Mouse (Mus musculus) cortical plate, adult 2 months (tissue): ENCODE measurements around the gene Dock8. TPM values are rescaled to one million over a fixed set of nuclear protein-coding genes. Genes with fewer than 3 reads are reported as not detected.

ENCODE experiments used
- H3K27ac ChIP-seq: fragments of 200-500 bp; 2 replicates; pipeline ENCODE4 v1.5.1; 2012; ENCODE audit warnings: low read length, control low read depth, inconsistent platforms; ENCODE audit not compliant: insufficient read depth
- H3K4me1 ChIP-seq: fragments of 200-500 bp; 2 replicates; pipeline ENCODE4 v1.6.1; 2011; ENCODE audit warnings: low read length; ENCODE audit not compliant: control insufficient read depth, insufficient read depth
- H3K4me3 ChIP-seq: fragments of 200-500 bp; 2 replicates; pipeline ENCODE4 v1.5.1; 2011; ENCODE audit warnings: mild to moderate bottlenecking, low read length, control low read depth; ENCODE audit not compliant: insufficient read depth
- CTCF ChIP-seq: fragments of 200-500 bp; IDR thresholded peaks from 2 replicates; pipeline ENCODE4 v1.5.1; 2011; ENCODE audit warnings: mild to moderate bottlenecking, control low read depth, low read length; ENCODE audit not compliant: insufficient read depth; ENCODE audit errors: extremely low read depth
- POLR2A ChIP-seq: fragments of 200-500 bp; IDR thresholded peaks from 2 replicates; pipeline ENCODE4 v1.6.1; 2011; ENCODE audit warnings: mild to moderate bottlenecking, low read length, control low read depth; ENCODE audit not compliant: insufficient read depth; ENCODE audit errors: extremely low read depth
- polyA plus RNA-seq: library from polyadenylated mRNA; depleted of rRNA; stranded (reverse); fragments of >200 nt; gene quantifications from 2 replicates; pipeline ENCODE4 v1.2.3, GENCODE M21; 2012; rRNA removed

The Dock8 gene
- polyA plus RNA-seq, 1 experiment: 1.7 TPM

GRCm38 (mm10) chr19:25232032-25232431 is 232.7 kb downstream of the Dock8 start:
- H3K4me1 ChIP-seq: no peaks in the 10 kb centered on the region
- H3K27ac ChIP-seq: no peak overlapping the region
- TF ChIP-seq CTCF (no peak), POLR2A (no peak)
- no peak overlapping the region for H3K4me3 ChIP-seq

GRCm38 (mm10) chr19:25236596-25237491 is 237.5 kb downstream of the Dock8 start, which contains the start of gene Kank1:
Gene Kank1, plus strand, starts transcription at chr19:25236975.
- TF ChIP-seq POLR2A (no peak), CTCF (no peak)
- no peaks in the 10 kb centered on the region for H3K4me1 ChIP-seq
- H3K4me3 ChIP-seq: peak within 1 kb of the TSS; percentile 70
- H3K27ac ChIP-seq: no peak within 1 kb of the TSS

GRCm38 (mm10) chr19:25237492-25238040 is 238.2 kb downstream of the Dock8 start:
- no peak overlapping the region for H3K27ac ChIP-seq
- H3K4me1 ChIP-seq: no peaks in the 10 kb centered on the region
- H3K4me3 ChIP-seq: peak overlapping the region; percentile 70
- TF ChIP-seq CTCF (0 out of 2 replicates have a peak, but pooled peaks have one; percentile 14), POLR2A (no peak)

GRCm38 (mm10) chr19:25238121-25238520 is 238.8 kb downstream of the Dock8 start:
- Histone ChIP-seq H3K27ac (no peak overlapping the region), H3K4me3 (peak overlapping the region; percentile 70; the same call in 1 of the 2 replicates), H3K4me1 (no peaks in the 10 kb centered on the region)
- TF ChIP-seq CTCF (no peak), POLR2A (no peak)

GRCm38 (mm10) chr19:25243566-25243965 is 244.2 kb downstream of the Dock8 start:
- H3K4me3 ChIP-seq: no peak overlapping the region
- TF ChIP-seq CTCF (no peak), POLR2A (no peak)
- H3K27ac ChIP-seq: no peak overlapping the region
- H3K4me1 ChIP-seq: no peaks in the 10 kb centered on the region

- no peak overlapping the region for H3K27ac ChIP-seq
- no peak overlapping the region for H3K4me3 ChIP-seq
- no peak for TF ChIP-seq CTCF
- no peak for TF ChIP-seq POLR2A
- no peaks in the 10 kb centered on the region for H3K4me1 ChIP-seq
These were observed 246.7 kb downstream of the Dock8 start for GRCm38 (mm10) chr19:25246062-25246461.

- H3K27ac ChIP-seq: no peak overlapping the region
- H3K4me3 ChIP-seq: no peak overlapping the region
- TF ChIP-seq POLR2A (no peak), CTCF (no peak)
- H3K4me1 ChIP-seq: no peaks in the 10 kb centered on the region
These were observed 248.7 kb downstream of the Dock8 start for GRCm38 (mm10) chr19:25247858-25248552.

GRCm38 (mm10) chr19:25249230-25249629 is 249.9 kb downstream of the Dock8 start:
- TF ChIP-seq CTCF: no peak
- TF ChIP-seq POLR2A: no peak
- no peak overlapping the region for H3K4me3 ChIP-seq
- H3K4me1 ChIP-seq: no peaks in the 10 kb centered on the region
- no peak overlapping the region for H3K27ac ChIP-seq

GRCm38 (mm10) chr19:25251610-25252140 is 252.3 kb downstream of the Dock8 start:
- H3K27ac ChIP-seq: no peak overlapping the region
- TF ChIP-seq POLR2A (no peak), CTCF (no peak)
- H3K4me1 ChIP-seq: no peaks in the 10 kb centered on the region
- no peak overlapping the region for H3K4me3 ChIP-seq

Other genes with a start within 250 kb of the Dock8 start
- 2.4 and 3.0 TPM in 2 replicates for gene Pgm5, start 137.7 kb upstream of the Dock8 start, polyA plus RNA-seq
- gene Gm10053, start 123.8 kb upstream of the Dock8 start, polyA plus RNA-seq: 110 and 111 TPM in 2 replicates
- gene Foxd4, start 98.3 kb upstream of the Dock8 start, polyA plus RNA-seq: not detected in 2 replicates
- gene Cbwd1, start 37.9 kb upstream of the Dock8 start, polyA plus RNA-seq: 11.8 and 12.6 TPM in 2 replicates
- gene Kank1, start 237.4 kb downstream of the Dock8 start, polyA plus RNA-seq: 11.6 and 13.7 TPM in 2 replicates